Mouse (Mus musculus) limb, embryonic 14.5 days (tissue): ENCODE data around the gene Dennd6b. TPM values are rescaled to one million over a fixed set of nuclear protein-coding genes. Genes with fewer than 3 reads are reported as not detected.

Experiments
- ATAC-seq: fragments of 200-750 bp; cut with Nextera tagmentation; 2 replicates; pipeline ENCODE4 v1.8.0; 2017; ENCODE audit warnings: low read depth, moderate number of reproducible peaks, moderate TSS enrichment; ENCODE audit not compliant: low FRiP score
- DNase-seq: peaks from one replicate; pipeline ENCODE4 v3.0.0-alpha.2; 2015; ENCODE audit warnings: low spot score
- H3K27ac ChIP-seq: fragments of 300-500 bp; sonication (generic); replicated peaks from 2 replicates; pipeline ENCODE4 v1.5.1; 2014; ENCODE audit warnings: low read depth, mild to moderate bottlenecking, low read length, moderate library complexity, mixed read lengths
- H3K27me3 ChIP-seq: fragments of 300-500 bp; sonication (generic); 2 replicates; pipeline ENCODE4 v1.6.1; 2014; ENCODE audit warnings: low read length, mixed read lengths; ENCODE audit not compliant: control insufficient read depth, insufficient read depth
- H3K36me3 ChIP-seq: fragments of 300-500 bp; sonication (generic); 2 replicates; pipeline ENCODE4 v1.6.1; 2014; ENCODE audit warnings: mild to moderate bottlenecking, low read length, moderate library complexity, mixed read lengths; ENCODE audit not compliant: control insufficient read depth, insufficient read depth
- H3K4me1 ChIP-seq: fragments of 300-500 bp; sonication (generic); 2 replicates; pipeline ENCODE4 v1.6.1; 2014; ENCODE audit warnings: antibody characterized with exemption, low read length, mixed read lengths; ENCODE audit not compliant: control insufficient read depth, insufficient read depth
- H3K4me2 ChIP-seq: fragments of 300-500 bp; sonication (generic); replicated peaks from 2 replicates; pipeline ENCODE4 v1.6.1; 2014; ENCODE audit warnings: low read depth, mild to moderate bottlenecking, low read length, moderate library complexity; ENCODE audit not compliant: severe bottlenecking
- H3K4me3 ChIP-seq: fragments of 300-500 bp; sonication (generic); replicated peaks from 2 replicates; pipeline ENCODE4 v1.5.1; 2014; ENCODE audit warnings: low read length
- H3K9ac ChIP-seq: fragments of 300-500 bp; sonication (generic); 2 replicates; pipeline ENCODE4 v1.6.1; 2014; ENCODE audit warnings: mild to moderate bottlenecking, low read depth, low read length, moderate library complexity; ENCODE audit not compliant: severe bottlenecking
- H3K9me3 ChIP-seq: fragments of 300-500 bp; sonication (generic); 2 replicates; pipeline ENCODE4 v1.6.1; 2016; ENCODE audit warnings: low read length; ENCODE audit not compliant: control insufficient read depth
- POLR2A ChIP-seq: fragments of 200-500 bp; IDR thresholded peaks from 2 replicates; pipeline ENCODE4 v1.8.0; 2012; ENCODE audit warnings: inconsistent platforms, mild to moderate bottlenecking, moderate library complexity, borderline replicate concordance; ENCODE audit not compliant: insufficient read depth, insufficient read length; ENCODE audit errors: extremely low read depth
- WGBS: fragments of 180-500 bp; shearing (Covaris S2); extraction: QIAGEN DNeasy Blood & Tissue Kit; methylation state at CpG from one replicate; pipeline ENCODE4 v1.1.7; 2014; 5-methylcytosine and 5-hydroxymethylcytosine counted together
- polyA plus RNA-seq, 2 experiments: library from polyadenylated mRNA; depleted of rRNA in 1 of 2; stranded (reverse) in 1 of 2; unstranded in 1 of 2; fragments of >200 nt; fragmentation: Nextera tagmentation in 1 of 2; extraction: Ambion mirVana in 1 of 2; gene quantifications; 2 replicates each; pipeline versions ENCODE4 v1.2.1 to v1.2.3; 2012 to 2014

The Dennd6b gene
- polyA plus RNA-seq, 2 experiments = 12.7 to 39.2 TPM

DNA sequence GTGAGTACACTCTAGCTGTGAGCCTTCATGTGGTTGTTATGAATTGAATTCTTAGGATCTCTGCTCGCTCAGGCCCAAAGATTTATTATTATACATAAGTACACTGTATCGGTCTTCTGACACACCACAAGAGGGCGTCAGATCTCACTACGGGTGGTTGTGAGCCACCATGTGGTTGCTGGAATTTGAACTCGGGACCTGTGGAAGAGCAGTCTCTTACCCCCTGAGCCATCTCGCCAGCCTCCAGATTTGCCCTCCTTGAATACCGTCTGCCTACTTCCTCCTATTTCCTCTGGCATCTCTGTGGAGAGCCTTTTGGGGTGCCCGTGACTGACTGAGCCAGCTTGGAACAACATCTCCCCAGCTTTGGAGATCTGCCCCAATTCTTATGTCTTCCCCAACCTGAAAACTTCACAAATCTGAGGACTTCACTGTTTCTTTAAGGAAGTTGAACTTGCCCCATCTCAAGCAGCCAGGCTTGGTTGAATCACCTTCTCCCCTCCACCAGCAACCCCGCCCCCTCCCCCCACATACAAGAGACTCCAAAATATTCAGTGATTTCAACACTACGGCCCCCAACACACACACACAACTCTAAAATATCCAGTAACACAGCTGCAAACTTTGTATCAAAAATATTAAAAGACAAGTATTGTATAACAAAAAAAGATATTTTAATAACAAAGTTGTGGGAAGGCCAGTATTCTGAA is 14.6 kb downstream of the Dennd6b start:
- DNase-seq (no peak), ATAC-seq (no peak)

DNA sequence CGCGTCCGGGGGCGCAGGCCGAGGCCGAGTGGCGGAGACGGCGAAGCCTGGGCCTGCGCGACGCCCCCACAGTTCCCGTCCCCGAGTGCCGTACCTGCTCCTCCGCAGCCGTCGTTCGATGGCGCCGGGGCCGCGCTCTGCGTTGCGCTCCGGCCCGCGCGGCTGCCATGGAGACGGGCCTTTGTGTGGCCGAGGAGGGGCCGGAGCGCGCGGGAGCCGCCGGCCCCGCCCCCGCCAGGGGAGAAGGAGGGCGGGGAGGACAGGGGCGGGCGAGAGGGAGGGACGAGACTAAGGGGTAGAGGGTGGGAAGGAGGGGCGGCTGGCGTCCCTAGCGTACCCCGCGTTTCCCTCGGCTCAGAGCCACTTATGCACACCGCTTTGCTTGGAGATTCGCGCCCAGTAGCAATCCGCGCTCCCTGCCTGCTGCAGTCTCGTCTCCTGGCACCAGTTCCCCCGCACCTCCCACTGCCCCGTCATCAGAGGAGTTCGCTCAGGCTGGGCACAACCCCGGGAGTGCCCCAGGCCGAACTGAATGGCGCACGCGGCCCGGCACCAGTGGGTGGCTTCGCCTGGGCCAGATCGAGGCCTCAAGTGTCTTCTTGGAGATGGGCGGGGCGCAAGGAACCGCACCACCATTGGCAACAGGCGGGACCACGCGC is 15.6 kb downstream of the Dennd6b start, which contains the start of gene Plxnb2:
TSS of gene Plxnb2 (minus strand) at position 218 of the 659 bp plus-strand sequence.
- peak; percentile 83; the same call in 1 of the 2 replicates for TF ChIP-seq POLR2A
- Histone ChIP-seq H3K9me3 (no peaks in the 10 kb centered on the region), H3K4me1 (peaks cover 44% of the 10 kb centered on the region), H3K36me3 (no peaks in the 10 kb centered on the region), H3K27ac (peak within 1 kb of the TSS; percentile 90), H3K4me2 (peak within 1 kb of the TSS; percentile 75), H3K9ac (peak within 1 kb of the TSS; percentile 78), H3K4me3 (peak within 1 kb of the TSS; percentile 67), H3K27me3 (no peaks in the 10 kb centered on the region)
- ATAC-seq (peak; percentile 92), DNase-seq (peak; percentile 88)
- WGBS = under 1% methylated on average over 35 of the region's 72 CpGs

More for the DNA sequence above, 14.6 kb downstream of the Dennd6b start:
- no peak for TF ChIP-seq POLR2A
- H3K27ac ChIP-seq = 0 out of 2 replicates have a peak overlapping the region, but pooled peaks have one; percentile 90
- H3K36me3 ChIP-seq = peaks cover 2% of the 10 kb centered on the region; the same call in 1 of the 2 replicates
- WGBS = 71% methylated on average over 10 of the region's 10 CpGs
- H3K27me3 ChIP-seq = no peaks in the 10 kb centered on the region
- H3K4me3 ChIP-seq = peak overlapping the region; percentile 67
- H3K9me3 ChIP-seq = no peaks in the 10 kb centered on the region
- H3K4me1 ChIP-seq = peaks cover 34% of the 10 kb centered on the region
- H3K9ac ChIP-seq = peak overlapping the region; percentile 78; the same call in 1 of the 2 replicates
- H3K4me2 ChIP-seq = peak overlapping the region; percentile 75

DNA sequence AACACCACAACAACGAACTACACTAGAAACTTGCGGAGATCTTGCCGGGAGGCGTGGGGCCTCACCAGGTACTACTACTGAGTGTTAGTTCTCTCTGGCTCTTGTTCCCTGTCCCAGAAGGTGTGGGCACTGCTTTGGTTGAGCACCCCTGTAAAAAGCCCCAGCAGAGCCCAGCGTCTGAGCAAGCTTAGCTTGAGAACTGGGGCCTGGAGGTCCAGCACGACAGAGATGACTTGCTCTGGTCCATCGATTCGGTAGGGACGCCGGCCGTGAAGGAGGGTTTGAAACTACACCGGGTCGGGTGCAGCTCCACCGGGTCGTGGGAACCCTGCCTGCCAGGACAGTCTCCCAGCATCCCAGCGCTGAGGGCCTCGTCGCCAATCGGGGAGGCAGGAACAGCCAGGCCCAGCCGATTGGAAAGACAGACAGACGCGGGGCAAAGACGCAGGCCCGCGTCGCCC is 16.2 kb downstream of the Dennd6b start:
- no peaks in the 10 kb centered on the region for H3K27me3 ChIP-seq
- ATAC-seq = no peak

DNA sequence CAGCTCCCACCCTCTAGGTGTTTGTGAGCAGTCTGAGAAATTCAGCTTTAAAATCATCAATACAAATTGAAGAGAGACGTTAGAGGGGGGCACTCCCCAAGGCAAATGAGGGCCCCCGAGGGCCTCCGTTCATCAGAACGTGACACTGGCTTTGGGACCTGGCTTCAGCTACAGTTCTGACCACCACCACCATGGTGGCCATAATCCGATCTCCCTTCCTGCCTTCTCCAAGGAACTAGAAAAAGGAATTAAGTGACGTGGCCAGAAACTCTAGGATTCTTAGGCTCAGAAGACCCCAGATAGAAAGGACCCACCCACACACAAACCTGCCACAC is 16.7 kb downstream of the Dennd6b start:
- Histone ChIP-seq H3K9me3 (no peaks in the 10 kb centered on the region), H3K4me2 (peak overlapping the region; percentile 75), H3K9ac (peak overlapping the region; percentile 78), H3K4me3 (peak overlapping the region; percentile 67), H3K36me3 (no peaks in the 10 kb centered on the region), H3K4me1 (peaks cover 55% of the 10 kb centered on the region), H3K27me3 (no peaks in the 10 kb centered on the region), H3K27ac (peak overlapping the region; percentile 90)
- no peak for DNase-seq
- 2% methylated on average over 6 of the region's 6 CpGs for whole genome bisulfite sequencing
- no peak for ATAC-seq
- no peak for TF ChIP-seq POLR2A

More for the DNA sequence above, 16.2 kb downstream of the Dennd6b start:
- Histone ChIP-seq H3K4me1 (peaks cover 50% of the 10 kb centered on the region), H3K9me3 (no peaks in the 10 kb centered on the region), H3K36me3 (no peaks in the 10 kb centered on the region), H3K9ac (peak overlapping the region; percentile 78), H3K4me3 (peak overlapping the region; percentile 67), H3K27ac (peak overlapping the region; percentile 90), H3K4me2 (peak overlapping the region; percentile 75)
- WGBS = under 1% methylated on average over 26 of the region's 26 CpGs
- no peak for TF ChIP-seq POLR2A
- DNase-seq = no peak

DNA sequence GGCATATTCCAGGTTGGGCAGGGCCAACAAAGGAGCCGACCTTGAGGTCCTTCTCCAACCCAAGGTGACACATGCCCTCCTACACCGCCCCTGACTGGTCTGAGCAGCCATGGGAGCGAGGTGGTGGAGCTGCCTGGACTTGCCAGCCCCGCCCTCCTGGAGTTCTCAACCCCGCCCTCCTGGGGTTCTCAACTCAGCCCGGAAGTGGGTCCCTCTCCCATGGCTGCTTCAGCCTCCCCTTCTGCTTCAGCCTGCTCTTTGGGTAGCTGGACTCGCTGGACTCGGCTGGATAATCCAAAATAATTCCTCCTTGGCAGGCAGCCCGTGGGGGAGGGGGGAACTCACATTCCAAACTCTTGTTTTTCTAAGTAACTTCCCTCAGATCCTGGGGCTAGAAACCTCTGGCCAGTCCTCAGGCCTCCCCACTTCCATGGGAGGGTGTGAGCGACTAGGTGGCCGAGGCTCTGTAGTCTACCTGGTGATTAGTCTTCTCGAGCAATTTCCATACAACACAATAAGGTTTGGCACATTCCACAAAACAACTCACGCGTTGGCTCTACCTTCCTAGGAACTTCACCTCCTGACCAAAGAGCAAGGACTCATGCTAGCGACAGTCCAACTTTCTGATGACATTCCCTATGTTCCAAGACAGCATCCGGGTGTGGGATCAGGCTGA is 17.2 kb downstream of the Dennd6b start:
- H3K9ac ChIP-seq = peak overlapping the region; percentile 78
- TF ChIP-seq POLR2A = no peak
- peak overlapping the region; percentile 67 for H3K4me3 ChIP-seq
- WGBS = 2% methylated on average over 15 of the region's 16 CpGs
- H3K36me3 ChIP-seq = no peaks in the 10 kb centered on the region
- no peaks in the 10 kb centered on the region for H3K27me3 ChIP-seq
- H3K9me3 ChIP-seq = no peaks in the 10 kb centered on the region
- ATAC-seq = peak; percentile 43
- H3K4me2 ChIP-seq = peak overlapping the region; percentile 75
- peak overlapping the region; percentile 90 for H3K27ac ChIP-seq
- peak; percentile 73 for DNase-seq
- peaks cover 60% of the 10 kb centered on the region for H3K4me1 ChIP-seq
